Mouse (Mus musculus) limb, embryonic 10.5 days (tissue): ENCODE results near the gene Sipa1l3. TPM values are rescaled to one million over a fixed set of nuclear protein-coding genes. Genes with fewer than 3 reads are reported as not detected.
A peak's percentile ranks its signal among the peaks of the same experiment; 100 is the strongest.

Experiments used
- DNase-seq: peaks from one replicate; pipeline ENCODE4 v3.0.0-alpha.2; 2017; ENCODE audit warnings: low spot score
- H3K27ac ChIP-seq: fragments of 300-500 bp; sonication (generic); 2 replicates; pipeline ENCODE4 v1.5.1; 2016; ENCODE audit warnings: mild to moderate bottlenecking
- H3K27me3 ChIP-seq: fragments of 300-500 bp; sonication (generic); 2 replicates; pipeline ENCODE4 v1.6.1; 2016; ENCODE audit warnings: low read depth, mild to moderate bottlenecking; ENCODE audit not compliant: poor library complexity, severe bottlenecking
- H3K36me3 ChIP-seq: fragments of 300-500 bp; sonication (generic); 2 replicates; pipeline ENCODE4 v1.6.1; 2016; ENCODE audit warnings: mild to moderate bottlenecking, moderate library complexity
- H3K4me1 ChIP-seq: fragments of 300-500 bp; sonication (generic); 2 replicates; pipeline ENCODE4 v1.6.1; 2016
- H3K4me3 ChIP-seq: fragments of 300-500 bp; sonication (generic); 2 replicates; pipeline ENCODE4 v1.5.1; 2016; ENCODE audit warnings: mild to moderate bottlenecking, moderate library complexity
- H3K9me3 ChIP-seq: fragments of 300-500 bp; sonication (generic); replicated peaks from 2 replicates; pipeline ENCODE4 v1.6.1; 2016; ENCODE audit warnings: mild to moderate bottlenecking
- WGBS: fragments of 180-500 bp; shearing (Covaris S2); methylation state at CpG from one replicate; pipeline ENCODE4 v1.1.7; 2016; 5-methylcytosine and 5-hydroxymethylcytosine counted together
- polyA plus RNA-seq: library from polyadenylated mRNA; unstranded; fragments of >200 nt; fragmentation: Nextera tagmentation; extraction: Ambion mirVana; gene quantifications from 2 replicates; pipeline ENCODE4 v1.2.1, GENCODE M21; 2016

The Sipa1l3 gene
- polyA plus RNA-seq, 1 experiment from 2014 or later = 12.6 TPM

GRCm38 (mm10) chr7:29340247-29340646, 178.2 kb downstream of the Sipa1l3 start:
- peaks cover 36% of the 10 kb centered on the region for H3K36me3 ChIP-seq
- no peak overlapping the region; the same call in 1 of the 2 replicates for H3K27ac ChIP-seq
- H3K9me3 ChIP-seq = no peaks in the 10 kb centered on the region
- 88% methylated on average over 9 of the region's 9 CpGs for WGBS
- H3K27me3 ChIP-seq = no peaks in the 10 kb centered on the region
- peaks cover 17% of the 10 kb centered on the region for H3K4me1 ChIP-seq
- DNase-seq = no peak
- H3K4me3 ChIP-seq = no peak overlapping the region

- peaks cover 34% of the 10 kb centered on the region for H3K36me3 ChIP-seq
- 84% methylated on average over 14 of the region's 14 CpGs for WGBS
- H3K9me3 ChIP-seq = no peaks in the 10 kb centered on the region
- DNase-seq = no peak
- H3K27me3 ChIP-seq = no peaks in the 10 kb centered on the region
- H3K4me3 ChIP-seq = no peak overlapping the region
- H3K4me1 ChIP-seq = peaks cover 18% of the 10 kb centered on the region
- no peak overlapping the region for H3K27ac ChIP-seq
Measured at GRCm38 (mm10) chr7:29338984-29339679, 179.3 kb downstream of the Sipa1l3 start.

GRCm38 (mm10) chr7:29338351-29338919, 180.0 kb downstream of the Sipa1l3 start:
- no peak for DNase-seq
- H3K27ac ChIP-seq = no peak overlapping the region
- 88% methylated on average over 9 of the region's 9 CpGs for WGBS
- peaks cover 30% of the 10 kb centered on the region for H3K36me3 ChIP-seq
- H3K27me3 ChIP-seq = no peaks in the 10 kb centered on the region
- peaks cover 21% of the 10 kb centered on the region for H3K4me1 ChIP-seq
- no peak overlapping the region for H3K4me3 ChIP-seq
- no peaks in the 10 kb centered on the region for H3K9me3 ChIP-seq

- H3K36me3 ChIP-seq = peaks cover 30% of the 10 kb centered on the region
- H3K27ac ChIP-seq = no peak overlapping the region
- no peak for DNase-seq
- 79% methylated on average over 2 of the region's 2 CpGs for WGBS
- no peaks in the 10 kb centered on the region for H3K9me3 ChIP-seq
- H3K4me3 ChIP-seq = no peak overlapping the region
- H3K27me3 ChIP-seq = no peaks in the 10 kb centered on the region
- H3K4me1 ChIP-seq = peaks cover 20% of the 10 kb centered on the region
Measured at GRCm38 (mm10) chr7:29337766-29338165, 180.7 kb downstream of the Sipa1l3 start.

- peaks cover 10% of the 10 kb centered on the region for H3K4me1 ChIP-seq
Measured at GRCm38 (mm10) chr7:29336795-29337319, 181.6 kb downstream of the Sipa1l3 start.

GRCm38 (mm10) chr7:29335841-29336671, 182.4 kb downstream of the Sipa1l3 start:
- WGBS = 79% methylated on average over 6 of the region's 6 CpGs
- peaks cover 42% of the 10 kb centered on the region for H3K36me3 ChIP-seq

More at GRCm38 (mm10) chr7:29336795-29337319, 181.6 kb downstream of the Sipa1l3 start:
- no peaks in the 10 kb centered on the region for H3K27me3 ChIP-seq
- DNase-seq = no peak
- no peak overlapping the region for H3K4me3 ChIP-seq
- no peak overlapping the region for H3K27ac ChIP-seq
- H3K36me3 ChIP-seq = peaks cover 35% of the 10 kb centered on the region
- H3K9me3 ChIP-seq = no peaks in the 10 kb centered on the region
- 70% methylated on average over 9 of the region's 9 CpGs for WGBS

GRCm38 (mm10) chr7:29335276-29335675, 183.2 kb downstream of the Sipa1l3 start:
- peak overlapping the region; percentile 50; the same call in 1 of the 2 replicates for H3K27ac ChIP-seq
- peaks cover 8% of the 10 kb centered on the region for H3K4me1 ChIP-seq
- no peaks in the 10 kb centered on the region for H3K27me3 ChIP-seq
- peaks cover 44% of the 10 kb centered on the region for H3K36me3 ChIP-seq
- H3K4me3 ChIP-seq = no peak overlapping the region
- no peak for DNase-seq
- H3K9me3 ChIP-seq = no peaks in the 10 kb centered on the region

More at GRCm38 (mm10) chr7:29335841-29336671, 182.4 kb downstream of the Sipa1l3 start:
- peaks cover 8% of the 10 kb centered on the region for H3K4me1 ChIP-seq
- H3K4me3 ChIP-seq = no peak overlapping the region
- H3K9me3 ChIP-seq = no peaks in the 10 kb centered on the region
- no peaks in the 10 kb centered on the region for H3K27me3 ChIP-seq
- no peak for DNase-seq
- H3K27ac ChIP-seq = peak overlapping the region; percentile 50; the same call in 1 of the 2 replicates

GRCm38 (mm10) chr7:29334156-29334555, 184.3 kb downstream of the Sipa1l3 start:
- peaks cover 54% of the 10 kb centered on the region for H3K36me3 ChIP-seq
- 59% methylated on average over 6 of the region's 7 CpGs for WGBS
- H3K4me3 ChIP-seq = no peak overlapping the region
- no peaks in the 10 kb centered on the region for H3K9me3 ChIP-seq
- peak overlapping the region; percentile 42; the same call in 1 of the 2 replicates for H3K27ac ChIP-seq
- peaks cover 8% of the 10 kb centered on the region for H3K4me1 ChIP-seq
- DNase-seq = no peak
- H3K27me3 ChIP-seq = no peaks in the 10 kb centered on the region

GRCm38 (mm10) chr7:29328984-29329383, 189.5 kb downstream of the Sipa1l3 start:
- Histone ChIP-seq H3K4me3 (no peak overlapping the region), H3K4me1 (peaks cover 1% of the 10 kb centered on the region; the same call in 1 of the 2 replicates), H3K27me3 (no peaks in the 10 kb centered on the region), H3K9me3 (no peaks in the 10 kb centered on the region), H3K27ac (no peak overlapping the region), H3K36me3 (peaks cover 66% of the 10 kb centered on the region)
- 94% methylated on average over 16 of the region's 16 CpGs for WGBS
- DNase-seq = no peak

GRCm38 (mm10) chr7:29327087-29327486, 191.4 kb downstream of the Sipa1l3 start:
- no peak for DNase-seq
- peaks cover 2% of the 10 kb centered on the region; the same call in 1 of the 2 replicates for H3K4me1 ChIP-seq
- H3K27ac ChIP-seq = no peak overlapping the region
- peaks cover 74% of the 10 kb centered on the region for H3K36me3 ChIP-seq
- H3K27me3 ChIP-seq = no peaks in the 10 kb centered on the region
- no peaks in the 10 kb centered on the region for H3K9me3 ChIP-seq
- WGBS = 72% methylated on average over 6 of the region's 6 CpGs
- H3K4me3 ChIP-seq = no peak overlapping the region

- WGBS = 6% methylated on average over 19 of the region's 19 CpGs
- Histone ChIP-seq H3K4me1 (peaks cover 76% of the 10 kb centered on the region), H3K27me3 (no peaks in the 10 kb centered on the region), H3K4me3 (peak overlapping the region; percentile 45), H3K27ac (peak overlapping the region; percentile 95), H3K36me3 (peaks cover 38% of the 10 kb centered on the region), H3K9me3 (no peaks in the 10 kb centered on the region)
- peak; percentile 64 for DNase-seq
Measured at GRCm38 (mm10) chr7:29319337-29320307, 198.8 kb downstream of the Sipa1l3 start.
